Mouse (Mus musculus) ES-E14 (cell line): ENCODE measurements at regions not wholly inside any gene's neighbourhood (a gene's known extent, or its start where the extent isn't known, plus 50 kb on each side); places are given as distances from the start of the nearest gene placed in this dataset.

Experiments
- CHD2 ChIP-seq: IDR thresholded peaks from 2 replicates; pipeline ENCODE4 v1.6.1; 2014; ENCODE audit warnings: mild to moderate bottlenecking, low read depth, low read length, inconsistent platforms
- HCFC1 ChIP-seq: IDR thresholded peaks from 2 replicates; pipeline ENCODE4 v1.6.1; 2012; ENCODE audit warnings: low read length, inconsistent platforms, borderline replicate concordance; ENCODE audit not compliant: insufficient read depth
- ZNF384 ChIP-seq: IDR thresholded peaks from 2 replicates; pipeline ENCODE4 v1.6.1; 2012; ENCODE audit warnings: low read depth, low read length, inconsistent platforms

DNA sequence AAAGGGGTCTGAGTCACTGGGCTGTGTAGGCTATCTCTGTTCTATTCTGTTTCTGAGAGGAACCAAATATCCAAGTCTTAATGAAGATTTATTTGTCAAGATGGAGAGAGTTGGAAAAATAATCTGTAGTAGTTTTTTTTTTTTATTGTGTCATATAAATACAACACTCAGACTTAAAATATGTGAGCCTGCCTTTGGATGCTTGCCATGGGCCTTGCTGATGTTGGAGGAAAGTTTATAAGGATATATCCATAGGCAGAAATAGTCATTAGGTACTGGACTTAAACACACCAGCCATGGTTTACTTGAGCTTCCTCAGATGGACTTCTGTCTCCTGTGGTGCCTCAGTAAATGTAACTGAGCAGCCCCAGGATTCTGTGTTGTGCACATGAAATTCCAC, 635.8 kb upstream of the Adgrl2 start:
- no peak for TF ChIP-seq CHD2
- no peak for TF ChIP-seq HCFC1
- TF ChIP-seq ZNF384, result no peak
